Mouse (Mus musculus): ENCODE results near the gene Mphosph10.

The Mphosph10 gene

GRCm38 (mm10) chr7:64351087-64351486 is 41.0 kb downstream of the Mphosph10 start:
- no peak for DNase-seq (ENCODE audit: low spot score)

- no peak for DNase-seq (ENCODE audit: low spot score)
These were observed 42.8 kb downstream of the Mphosph10 start for GRCm38 (mm10) chr7:64349147-64349861.

GRCm38 (mm10) chr7:64347813-64348212 is 44.3 kb downstream of the Mphosph10 start:
- DNase-seq (ENCODE audit: low spot score): no peak

DNA sequence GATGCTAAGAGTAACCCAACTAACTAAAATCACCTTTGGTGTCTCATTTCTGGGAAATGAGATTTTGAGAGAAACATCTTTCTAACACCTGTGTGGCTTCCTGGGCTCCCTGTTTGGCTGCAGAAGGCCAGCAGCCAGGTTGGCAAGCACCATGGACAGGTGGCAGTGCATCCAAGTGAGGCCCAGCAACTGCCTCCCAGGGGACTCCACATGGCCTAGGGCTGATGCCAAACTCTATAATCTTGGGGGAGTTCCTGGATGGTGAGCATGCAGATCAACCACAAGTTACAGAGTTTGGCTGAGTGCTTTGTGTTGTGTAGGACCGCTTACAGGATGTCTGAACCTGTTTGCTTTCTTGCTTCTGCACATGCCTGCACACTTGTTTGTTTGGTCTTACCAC is 59.4 kb downstream of the Mphosph10 start:
- DNase-seq (ENCODE audit: low spot score): no peak

- DNase-seq (ENCODE audit: low spot score): no peak
These were observed 60.8 kb downstream of the Mphosph10 start for GRCm38 (mm10) chr7:64331309-64331708.

DNA sequence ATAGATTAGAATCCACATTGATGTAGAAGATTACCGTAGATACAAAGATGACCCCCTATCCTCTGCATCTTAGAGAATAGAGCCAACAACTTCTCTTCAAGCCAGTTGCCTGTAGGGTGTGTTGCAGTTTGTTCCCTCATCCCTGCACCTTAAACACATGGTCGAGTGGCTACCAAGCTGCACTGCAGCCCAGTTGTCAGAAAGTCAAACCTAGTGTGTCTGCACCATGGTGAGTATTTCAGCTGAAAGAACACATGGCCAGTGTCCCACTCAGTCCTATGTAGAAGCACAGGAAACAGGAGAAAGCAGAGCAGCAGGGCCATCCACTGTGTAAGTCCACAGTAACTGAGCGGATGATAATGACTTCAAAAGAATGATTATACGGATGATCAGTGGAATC is 64.6 kb downstream of the Mphosph10 start:
- DNase-seq (ENCODE audit: low spot score): no peak

DNA sequence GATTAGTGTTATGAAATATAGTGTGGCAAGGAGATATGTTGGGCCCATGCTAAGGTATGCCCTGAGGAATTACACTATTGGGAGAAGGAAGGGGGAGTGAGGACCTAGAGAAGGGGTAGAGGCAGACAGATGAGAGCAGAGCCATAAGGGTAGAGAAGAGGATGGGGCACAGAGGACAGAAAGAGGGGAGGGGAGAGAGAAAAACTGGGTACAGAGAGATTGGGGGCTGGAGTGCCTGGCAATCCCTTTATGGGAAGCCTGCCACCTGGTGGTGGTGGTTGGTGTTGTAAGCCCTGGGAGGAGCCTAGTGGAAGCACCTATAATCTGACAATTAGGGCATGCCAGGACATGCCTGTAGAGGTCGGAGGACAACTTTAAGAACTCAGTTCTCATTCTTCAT is 65.2 kb downstream of the Mphosph10 start:
- peak; percentile 90 for DNase-seq (ENCODE audit: low spot score)
